Mouse (Mus musculus): ENCODE measurements at regions not wholly inside any gene's neighbourhood (a gene's known extent, or its start where the extent isn't known, plus 50 kb on each side); places are given as distances from the start of the nearest gene placed in this dataset.

DNA sequence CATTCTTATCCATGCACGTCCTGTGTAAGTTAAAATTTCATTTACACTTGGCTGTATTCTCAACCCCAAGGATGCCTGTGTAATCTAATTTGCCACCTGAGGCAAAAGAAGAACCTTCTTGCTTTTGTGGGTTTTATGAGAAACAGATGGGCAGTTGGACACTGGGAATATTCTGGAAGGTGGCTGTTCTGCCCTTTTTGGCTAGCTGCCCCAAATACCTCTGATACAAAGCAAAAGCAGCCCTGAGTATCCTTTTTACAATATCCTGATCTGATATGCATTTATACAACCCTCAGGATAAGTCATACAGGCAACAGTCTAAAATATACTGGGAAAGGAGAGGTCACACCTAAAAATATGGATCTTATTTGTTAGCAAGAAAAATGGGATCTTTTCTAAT lies 75.9 kb downstream of the Icos start:
- TF ChIP-seq CTCF (IDR thresholded peaks at IDR 0.05; ENCODE audit: low read depth) (no peak), EP300 (IDR thresholded peaks at IDR 0.05; ENCODE audit: low read depth) (no peak)
